Mouse (Mus musculus): ENCODE results near the gene Gm11037. TPM values are rescaled to one million over a fixed set of nuclear protein-coding genes. Genes with fewer than 3 reads are reported as not detected.

Gm11037 gene
- polyA plus RNA-seq, 1 experiment from 2014 or later, result not detected

DNA sequence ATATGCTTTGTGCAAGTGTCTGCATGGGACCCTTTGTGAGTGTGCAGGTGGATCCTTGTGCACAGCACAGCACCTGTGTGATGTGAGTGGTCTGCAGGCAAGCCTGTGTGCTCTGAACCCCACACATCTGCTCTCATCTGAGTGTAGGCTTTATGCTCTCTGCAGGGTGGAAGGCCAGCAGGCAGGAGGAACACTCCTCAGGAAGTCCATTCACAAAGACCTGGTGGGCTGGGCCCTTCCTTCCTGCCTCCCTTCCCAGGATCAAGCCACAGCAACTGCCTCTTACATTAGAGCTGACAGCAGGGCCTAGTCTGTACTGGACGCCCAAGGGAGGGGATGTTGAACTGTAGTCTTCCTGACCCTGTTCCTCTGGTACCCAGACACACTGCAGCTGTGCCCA lies 1.1 kb downstream of the Gm11037 start:
- 75% methylated on average over 1 of the region's 1 CpGs for WGBS
- H3K27ac ChIP-seq (replicated peaks; ENCODE audit: low read depth, low read length), result no peak overlapping the region
- H3K4me1 ChIP-seq (ENCODE audit: control insufficient read depth, insufficient read depth, low read length), result no peaks in the 10 kb centered on the region
- H3K4me2 ChIP-seq (ENCODE audit: low read length), result no peak overlapping the region
- H3K4me3 ChIP-seq (replicated peaks; ENCODE audit: low read depth, low read length), result no peak overlapping the region
- no peak overlapping the region for H3K9ac ChIP-seq (replicated peaks; ENCODE audit: low read length)
- DNase-seq (no peak), ATAC-seq (ENCODE audit: low FRiP score, low TSS enrichment) (no peak)
- H3K27me3 ChIP-seq (ENCODE audit: control insufficient read depth, insufficient read depth, low read length), result no peaks in the 10 kb centered on the region
- no peaks in the 10 kb centered on the region for H3K9me3 ChIP-seq (ENCODE audit: control insufficient read depth, low read length)
- H3K36me3 ChIP-seq (ENCODE audit: control insufficient read depth, insufficient read depth, low read length), result no peaks in the 10 kb centered on the region

DNA sequence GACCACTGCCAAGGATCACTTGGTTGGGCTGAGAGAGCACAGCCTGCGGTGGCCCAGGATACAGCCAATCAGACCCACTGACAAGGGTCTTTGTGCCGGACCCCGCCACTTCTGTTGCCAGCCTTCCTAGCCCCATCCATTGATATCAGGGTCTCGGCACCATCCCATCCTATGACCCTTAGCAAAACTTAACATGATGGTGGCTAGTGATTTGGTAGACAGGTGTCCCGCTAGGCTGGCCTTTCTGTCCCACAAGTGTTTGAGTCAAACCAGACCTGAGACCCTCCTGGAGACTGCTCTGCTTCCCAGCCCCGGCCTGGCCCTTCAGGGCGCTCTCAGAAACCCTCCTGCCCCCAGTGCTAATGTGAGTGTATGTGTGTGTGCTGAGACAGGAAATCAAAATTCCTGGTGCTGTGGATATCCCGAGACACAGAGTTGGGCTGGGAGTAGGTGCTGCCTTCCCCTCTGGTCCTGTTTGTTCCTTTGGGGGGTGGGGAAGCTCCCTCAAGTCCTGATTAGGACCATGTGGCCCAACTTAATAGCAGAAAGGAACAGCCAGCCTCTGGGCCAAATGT lies 1.6 kb downstream of the Gm11037 start:
- H3K4me3 ChIP-seq (replicated peaks; ENCODE audit: low read depth, low read length), result no peak overlapping the region
- ATAC-seq (ENCODE audit: low FRiP score, low TSS enrichment), result no peak
- H3K9ac ChIP-seq (replicated peaks; ENCODE audit: low read length), result no peak overlapping the region
- no peaks in the 10 kb centered on the region for H3K36me3 ChIP-seq (ENCODE audit: control insufficient read depth, insufficient read depth, low read length)
- H3K27ac ChIP-seq (replicated peaks; ENCODE audit: low read depth, low read length), result no peak overlapping the region
- no peak overlapping the region for H3K4me2 ChIP-seq (ENCODE audit: low read length)
- no peaks in the 10 kb centered on the region for H3K27me3 ChIP-seq (ENCODE audit: control insufficient read depth, insufficient read depth, low read length)
- DNase-seq, result no peak
- H3K9me3 ChIP-seq (ENCODE audit: control insufficient read depth, low read length), result no peaks in the 10 kb centered on the region
- WGBS, result 89% methylated on average over 8 of the region's 8 CpGs
- no peaks in the 10 kb centered on the region for H3K4me1 ChIP-seq (ENCODE audit: control insufficient read depth, insufficient read depth, low read length)

GRCm38 (mm10) chr2:131135521-131136139 lies 2.3 kb downstream of the Gm11037 start:
- ATAC-seq (ENCODE audit: low FRiP score, low TSS enrichment) (no peak), DNase-seq (no peak)
- 81% methylated on average over 11 of the region's 11 CpGs for WGBS
- H3K27ac ChIP-seq (replicated peaks; ENCODE audit: low read depth, low read length), result no peak overlapping the region
- H3K4me1 ChIP-seq (ENCODE audit: control insufficient read depth, insufficient read depth, low read length), result no peaks in the 10 kb centered on the region
- no peaks in the 10 kb centered on the region for H3K9me3 ChIP-seq (ENCODE audit: control insufficient read depth, low read length)
- no peaks in the 10 kb centered on the region for H3K36me3 ChIP-seq (ENCODE audit: control insufficient read depth, insufficient read depth, low read length)
- no peaks in the 10 kb centered on the region for H3K27me3 ChIP-seq (ENCODE audit: control insufficient read depth, insufficient read depth, low read length)
- H3K4me2 ChIP-seq (ENCODE audit: low read length), result no peak overlapping the region
- H3K4me3 ChIP-seq (replicated peaks; ENCODE audit: low read depth, low read length), result no peak overlapping the region
- H3K9ac ChIP-seq (replicated peaks; ENCODE audit: low read length), result no peak overlapping the region

DNA sequence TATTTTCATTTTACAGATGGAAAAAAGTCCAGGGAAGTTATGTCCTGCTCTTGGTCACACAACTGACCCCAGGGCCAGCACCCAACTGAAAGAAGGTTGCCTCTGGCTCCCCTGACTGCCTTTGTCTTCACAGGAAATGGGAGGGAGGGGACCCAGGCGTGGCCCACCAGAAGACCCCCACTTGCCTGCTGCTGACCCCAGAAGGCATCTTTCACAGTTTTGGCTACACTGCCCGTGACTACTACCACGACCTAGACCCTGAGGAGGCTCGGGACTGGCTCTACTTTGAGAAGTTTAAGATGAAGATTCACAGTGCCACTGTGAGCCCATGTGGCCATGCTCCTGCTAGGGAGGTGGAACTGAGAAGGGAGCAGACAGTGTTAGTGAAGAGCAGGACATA lies 5.0 kb downstream of the Gm11037 start:
- no peak overlapping the region for H3K4me3 ChIP-seq (replicated peaks; ENCODE audit: low read depth, low read length)
- H3K9me3 ChIP-seq (ENCODE audit: control insufficient read depth, low read length), result no peaks in the 10 kb centered on the region
- H3K36me3 ChIP-seq (ENCODE audit: control insufficient read depth, insufficient read depth, low read length), result 0 out of 2 replicates have a peak, but pooled peaks cover under 1% of the 10 kb centered on the region
- 0 out of 2 replicates have a peak, but pooled peaks cover 3% of the 10 kb centered on the region for H3K4me1 ChIP-seq (ENCODE audit: control insufficient read depth, insufficient read depth, low read length)
- H3K27ac ChIP-seq (replicated peaks; ENCODE audit: low read depth, low read length), result no peak overlapping the region
- DNase-seq (no peak), ATAC-seq (ENCODE audit: low FRiP score, low TSS enrichment) (no peak)
- H3K4me2 ChIP-seq (ENCODE audit: low read length), result no peak overlapping the region
- no peak overlapping the region for H3K9ac ChIP-seq (replicated peaks; ENCODE audit: low read length)
- 86% methylated on average over 4 of the region's 4 CpGs for WGBS
- no peaks in the 10 kb centered on the region for H3K27me3 ChIP-seq (ENCODE audit: control insufficient read depth, insufficient read depth, low read length)

DNA sequence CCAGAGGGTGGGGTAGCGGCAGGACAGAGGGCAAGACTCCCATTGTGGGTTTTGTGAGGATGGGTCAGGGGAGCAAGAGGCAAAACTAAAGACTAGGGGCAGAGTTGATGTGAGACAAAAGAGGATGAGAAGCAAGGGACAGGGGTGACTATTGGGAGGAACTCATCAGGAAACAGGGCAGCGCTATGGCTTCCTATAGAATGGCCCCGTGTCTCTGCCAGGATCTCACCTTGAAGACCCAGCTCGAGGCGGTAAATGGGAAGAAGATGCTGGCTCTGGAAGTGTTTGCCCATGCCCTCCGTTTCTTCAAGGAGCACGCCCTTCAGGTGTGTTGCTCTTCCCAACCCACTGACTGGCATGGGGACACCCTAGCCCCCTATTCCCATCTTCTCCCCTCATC lies 5.5 kb downstream of the Gm11037 start:
- H3K4me1 ChIP-seq (ENCODE audit: control insufficient read depth, insufficient read depth, low read length), result 0 out of 2 replicates have a peak, but pooled peaks cover 3% of the 10 kb centered on the region
- H3K27ac ChIP-seq (replicated peaks; ENCODE audit: low read depth, low read length), result no peak overlapping the region
- H3K36me3 ChIP-seq (ENCODE audit: control insufficient read depth, insufficient read depth, low read length), result peaks cover 5% of the 10 kb centered on the region; the same call in 1 of the 2 replicates
- H3K4me2 ChIP-seq (ENCODE audit: low read length), result no peak overlapping the region
- ATAC-seq (ENCODE audit: low FRiP score, low TSS enrichment) (no peak), DNase-seq (no peak)
- no peaks in the 10 kb centered on the region for H3K9me3 ChIP-seq (ENCODE audit: control insufficient read depth, low read length)
- no peak overlapping the region for H3K9ac ChIP-seq (replicated peaks; ENCODE audit: low read length)
- H3K4me3 ChIP-seq (replicated peaks; ENCODE audit: low read depth, low read length), result no peak overlapping the region
- H3K27me3 ChIP-seq (ENCODE audit: control insufficient read depth, insufficient read depth, low read length), result no peaks in the 10 kb centered on the region
- 88% methylated on average over 7 of the region's 7 CpGs for WGBS

- WGBS, result 90% methylated on average over 5 of the region's 5 CpGs
- no peak for DNase-seq
- H3K4me1 ChIP-seq (ENCODE audit: control insufficient read depth, insufficient read depth, low read length), result 0 out of 2 replicates have a peak, but pooled peaks cover 3% of the 10 kb centered on the region
- H3K9ac ChIP-seq (replicated peaks; ENCODE audit: low read length), result no peak overlapping the region
- no peak for ATAC-seq (ENCODE audit: low FRiP score, low TSS enrichment)
- no peaks in the 10 kb centered on the region for H3K9me3 ChIP-seq (ENCODE audit: control insufficient read depth, low read length)
- H3K36me3 ChIP-seq (ENCODE audit: control insufficient read depth, insufficient read depth, low read length), result peaks cover 8% of the 10 kb centered on the region
- no peak overlapping the region for H3K27ac ChIP-seq (replicated peaks; ENCODE audit: low read depth, low read length)
- no peak overlapping the region for H3K4me3 ChIP-seq (replicated peaks; ENCODE audit: low read depth, low read length)
- no peaks in the 10 kb centered on the region for H3K27me3 ChIP-seq (ENCODE audit: control insufficient read depth, insufficient read depth, low read length)
- no peak overlapping the region for H3K4me2 ChIP-seq (ENCODE audit: low read length)
Measured at GRCm38 (mm10) chr2:131139287-131139686, 6.0 kb downstream of the Gm11037 start.

GRCm38 (mm10) chr2:131139886-131140532 lies 6.7 kb downstream of the Gm11037 start:
- Histone ChIP-seq H3K9me3 (ENCODE audit: control insufficient read depth, low read length) (no peaks in the 10 kb centered on the region), H3K36me3 (ENCODE audit: control insufficient read depth, insufficient read depth, low read length) (peaks cover 15% of the 10 kb centered on the region), H3K27ac (replicated peaks; ENCODE audit: low read depth, low read length) (no peak overlapping the region), H3K4me3 (replicated peaks; ENCODE audit: low read depth, low read length) (no peak overlapping the region), H3K4me1 (ENCODE audit: control insufficient read depth, insufficient read depth, low read length) (0 out of 2 replicates have a peak, but pooled peaks cover 3% of the 10 kb centered on the region), H3K27me3 (ENCODE audit: control insufficient read depth, insufficient read depth, low read length) (no peaks in the 10 kb centered on the region), H3K4me2 (ENCODE audit: low read length) (no peak overlapping the region), H3K9ac (replicated peaks; ENCODE audit: low read length) (no peak overlapping the region)
- no peak for ATAC-seq (ENCODE audit: low FRiP score, low TSS enrichment)
- DNase-seq, result no peak
- 63% methylated on average over 5 of the region's 5 CpGs for WGBS

- 71% methylated on average over 5 of the region's 5 CpGs for WGBS
- Histone ChIP-seq H3K9ac (replicated peaks; ENCODE audit: low read length) (no peak overlapping the region), H3K27me3 (ENCODE audit: control insufficient read depth, insufficient read depth, low read length) (no peaks in the 10 kb centered on the region), H3K27ac (replicated peaks; ENCODE audit: low read depth, low read length) (no peak overlapping the region), H3K4me2 (ENCODE audit: low read length) (no peak overlapping the region), H3K4me1 (ENCODE audit: control insufficient read depth, insufficient read depth, low read length) (0 out of 2 replicates have a peak, but pooled peaks cover 3% of the 10 kb centered on the region), H3K9me3 (ENCODE audit: control insufficient read depth, low read length) (no peaks in the 10 kb centered on the region), H3K36me3 (ENCODE audit: control insufficient read depth, insufficient read depth, low read length) (peaks cover 20% of the 10 kb centered on the region), H3K4me3 (replicated peaks; ENCODE audit: low read depth, low read length) (no peak overlapping the region)
- no peak for ATAC-seq (ENCODE audit: low FRiP score, low TSS enrichment)
- no peak for DNase-seq
Measured at GRCm38 (mm10) chr2:131140533-131140905, 7.2 kb downstream of the Gm11037 start.
